Mouse (Mus musculus) kidney, postnatal 25 days (tissue): ENCODE results near the gene Gm8298.
"Not testable (repeated sequence)": the region's sequence is repeated elsewhere in the genome, so short reads cannot be mapped to it uniquely, and the experiment has no call there.

ENCODE experiments used
- DNase-seq, 2 experiments: peaks; one replicate each; pipeline ENCODE4 v3.0.0; 2021; ENCODE audit warnings: mixed read lengths in 2 of 2

The Gm8298 gene

GRCm38 (mm10) chr3:59860751-59861150 lies at the start of gene Gm8298:
TSS of gene Gm8298 (plus strand) at chr3:59861051.
- no peak for DNase-seq

- DNase-seq = no peak
These were observed 47.7 kb upstream of the Gm8298 start for GRCm38 (mm10) chr3:59813169-59813568.

- peak; percentile 34 to 63 for DNase-seq
These were observed 9.9 kb downstream of the Gm8298 start for GRCm38 (mm10) chr3:59870765-59871164.

GRCm38 (mm10) chr3:59877601-59878000 lies 16.8 kb downstream of the Gm8298 start:
- not testable (repeated sequence) for DNase-seq

- DNase-seq = not testable (repeated sequence)
These were observed 19.1 kb downstream of the Gm8298 start for GRCm38 (mm10) chr3:59879801-59880554.

GRCm38 (mm10) chr3:59893276-59893675 lies 32.4 kb downstream of the Gm8298 start:
- DNase-seq = no peak

- DNase-seq = no peak
These were observed 64.1 kb downstream of the Gm8298 start, which contains the start of gene C130079G13Rik for GRCm38 (mm10) chr3:59924914-59925313. TSS of gene C130079G13Rik (plus strand) at chr3:59925214.
